Mouse (Mus musculus): ENCODE data around the gene Ntsr1.

The Ntsr1 gene

DNA sequence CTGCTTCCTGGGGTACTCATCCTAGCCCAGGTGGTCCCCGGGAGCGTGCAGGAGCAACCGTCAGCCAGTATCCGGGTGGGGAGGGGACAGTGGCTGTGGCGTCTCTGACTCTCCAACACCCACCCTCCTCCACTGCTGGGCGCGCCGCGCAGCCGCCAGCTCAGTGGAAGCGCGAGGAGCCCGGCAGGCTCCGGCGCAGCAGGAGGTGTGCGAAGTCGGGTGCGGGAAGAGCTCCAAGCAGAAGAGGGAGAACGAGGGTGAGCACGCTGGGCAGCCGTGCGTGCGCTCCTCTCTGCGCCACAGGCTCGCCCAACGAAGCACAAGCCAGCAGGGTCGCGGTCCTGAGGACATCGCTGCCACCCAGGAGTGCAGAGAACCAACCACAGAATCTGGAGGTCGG, at the start of gene Ntsr1:
Ntsr1 (plus strand) TSS at position 236 of the 400 bp plus-strand sequence.
- in situ Hi-C loops (cut with MboI; ENCODE audit: unreplicated experiment in 2 of 2): no loop called here

DNA sequence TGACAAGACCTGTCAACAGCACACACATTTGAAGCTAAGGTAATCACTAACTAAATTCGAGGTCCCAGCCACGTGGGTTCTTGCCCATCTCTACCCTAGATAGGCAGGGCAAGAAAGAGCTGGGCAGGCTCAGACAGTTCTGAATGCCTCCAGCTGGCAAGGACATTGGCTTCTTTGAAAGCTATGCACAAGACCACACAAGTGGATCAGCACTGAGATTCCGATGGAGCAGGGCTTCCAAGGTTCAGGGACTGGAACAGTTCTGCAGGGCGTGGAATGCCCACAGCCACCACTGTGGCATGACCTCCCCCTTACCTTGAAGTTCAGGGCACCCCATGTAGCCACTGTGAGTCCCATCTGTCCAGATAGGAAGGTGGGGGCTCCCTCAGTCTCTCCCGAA, 49.2 kb upstream of the Ntsr1 start:
- in situ Hi-C loops (cut with MboI; ENCODE audit: unreplicated experiment in 2 of 2): no loop called here

DNA sequence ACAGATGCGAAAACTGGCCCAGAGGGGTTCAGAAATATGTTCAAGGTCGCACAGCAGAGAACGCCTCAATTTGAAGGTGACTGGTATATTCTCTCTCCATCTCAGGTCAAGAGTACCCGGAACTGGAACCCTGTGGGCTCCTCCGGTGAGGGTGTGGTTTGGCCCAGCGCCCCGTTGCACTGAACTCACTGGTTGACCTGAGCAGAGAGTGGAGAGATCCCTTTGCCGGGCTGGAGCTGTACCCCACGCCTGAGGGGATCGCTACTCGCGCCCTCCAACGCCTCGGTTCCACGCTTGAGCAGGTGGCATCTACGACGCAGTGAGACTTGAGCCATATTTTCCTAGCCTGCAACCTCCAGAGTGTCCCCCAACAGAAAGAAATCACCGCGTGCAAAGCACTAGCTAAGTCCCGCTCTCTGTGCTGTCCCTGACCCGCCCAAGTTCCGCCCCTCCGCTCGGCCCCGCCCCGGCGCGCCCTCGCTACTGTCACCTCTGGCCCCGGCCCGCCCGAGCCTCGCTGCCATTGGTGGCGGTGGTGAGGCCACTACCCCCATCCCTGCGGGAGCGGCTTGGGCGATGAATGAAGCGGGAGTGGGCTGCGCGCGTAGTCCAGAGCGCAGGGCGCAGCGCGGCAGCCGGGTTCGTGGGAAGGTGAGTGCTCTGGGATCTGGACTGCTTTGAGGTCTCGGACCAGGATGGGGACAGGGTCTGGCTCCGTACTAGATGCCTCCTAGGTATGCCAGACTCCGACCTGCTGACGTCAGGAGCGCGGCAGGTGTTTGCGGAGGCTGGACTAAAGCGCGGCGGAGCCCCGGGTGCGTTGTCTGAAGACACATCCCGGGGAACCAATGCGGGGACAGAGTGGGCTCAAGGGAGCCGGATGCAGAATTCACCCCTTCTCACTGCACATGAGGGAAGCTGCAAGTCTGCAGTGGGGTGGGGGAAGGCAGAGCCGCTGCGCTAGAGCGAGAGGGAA, 43.8 kb upstream of the Ntsr1 start, which contains the start of gene Slco4a1:
Slco4a1 (plus strand) TSS at position 523 of the 976 bp plus-strand sequence.
- in situ Hi-C loops (cut with MboI; ENCODE audit: unreplicated experiment in 2 of 2): no loop called here

DNA sequence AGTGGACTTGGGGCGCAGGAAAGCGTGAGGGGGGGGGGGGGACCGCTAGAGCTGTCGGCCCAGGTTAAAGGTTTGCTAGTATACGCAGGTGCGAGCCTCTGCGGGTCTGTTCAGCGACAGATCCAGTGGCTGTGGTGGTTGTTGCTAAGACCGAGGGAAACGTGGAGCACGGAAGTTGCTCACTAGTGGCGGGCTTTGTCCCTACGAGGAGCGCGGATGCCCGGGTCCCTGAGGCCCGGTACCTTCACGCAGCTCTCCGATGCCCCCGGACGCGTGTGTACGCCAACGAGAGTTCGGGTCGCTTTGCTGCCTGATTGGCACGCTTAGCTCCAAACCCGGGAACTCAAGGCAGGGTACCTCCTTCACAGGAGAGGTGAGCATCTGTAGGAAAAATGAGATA, 43.1 kb upstream of the Ntsr1 start:
- in situ Hi-C loops (cut with MboI; ENCODE audit: unreplicated experiment in 2 of 2): no loop called here

DNA sequence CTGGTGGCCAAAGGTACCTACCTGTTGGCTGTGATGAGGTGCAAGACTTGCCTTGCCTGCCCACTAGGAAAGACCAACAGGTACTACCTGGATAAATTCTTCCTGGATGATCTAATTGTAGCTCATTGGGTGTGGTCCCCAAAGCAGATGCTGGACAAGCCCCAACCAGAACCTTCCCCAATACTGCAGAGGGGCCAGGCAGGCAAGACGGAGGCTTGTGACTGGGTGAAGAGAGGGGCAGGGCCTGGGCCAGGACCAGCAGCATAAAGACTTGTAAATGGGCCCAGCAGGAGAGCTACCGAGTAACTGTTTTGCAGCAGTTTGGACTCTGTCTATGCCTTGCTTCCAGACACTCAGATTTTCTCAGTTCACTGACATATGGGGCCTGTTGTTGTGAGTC, 42.1 kb upstream of the Ntsr1 start:
- in situ Hi-C loops (cut with MboI; ENCODE audit: unreplicated experiment in 2 of 2): no loop called here

DNA sequence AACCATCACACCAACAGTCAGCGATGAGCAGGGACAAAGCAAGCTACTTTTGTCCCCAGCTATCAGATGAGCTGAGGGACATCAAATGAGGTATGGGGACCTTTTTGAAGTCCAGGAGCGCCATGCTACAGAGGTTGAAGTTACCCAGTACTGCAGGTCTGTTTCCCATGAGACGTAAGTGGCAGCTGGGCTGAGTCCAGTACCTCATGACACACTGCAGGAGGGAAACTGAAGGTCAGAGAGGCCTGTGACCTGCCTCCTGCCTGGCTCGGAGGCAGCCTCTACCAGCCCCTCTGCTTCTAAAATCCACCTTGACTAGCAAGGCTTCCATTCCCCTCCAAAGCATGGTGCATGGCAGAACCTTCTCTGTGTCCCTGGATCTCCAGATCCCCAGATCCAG, 40.3 kb upstream of the Ntsr1 start:
- in situ Hi-C loops (cut with MboI; ENCODE audit: unreplicated experiment in 2 of 2): no loop called here

DNA sequence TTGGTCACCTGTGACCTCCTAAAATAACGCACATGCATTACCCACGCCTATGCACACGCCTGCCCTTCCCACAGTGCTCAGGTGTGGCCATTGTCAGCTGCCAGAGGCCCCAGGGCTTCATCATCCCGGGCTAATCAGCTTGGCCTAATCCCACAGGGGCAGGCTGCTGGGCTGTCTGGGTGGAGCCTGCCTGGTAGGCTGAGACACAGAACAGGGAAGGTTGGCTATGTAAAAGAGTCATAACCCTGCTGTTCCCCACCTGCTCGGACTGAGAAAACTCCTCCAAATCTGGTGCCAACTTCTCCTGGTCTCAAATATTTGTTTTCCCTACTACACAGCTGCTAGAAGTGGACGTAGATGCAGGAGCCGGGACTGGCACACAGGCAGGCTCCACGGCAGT, 39.0 kb upstream of the Ntsr1 start:
- in situ Hi-C loops (cut with MboI; ENCODE audit: unreplicated experiment in 2 of 2): loop anchor here in 1 of 2 experiments (10.0 kb wide), 1 partner anchor 186 kb away; the partner anchor contains the start of gene Cables2

DNA sequence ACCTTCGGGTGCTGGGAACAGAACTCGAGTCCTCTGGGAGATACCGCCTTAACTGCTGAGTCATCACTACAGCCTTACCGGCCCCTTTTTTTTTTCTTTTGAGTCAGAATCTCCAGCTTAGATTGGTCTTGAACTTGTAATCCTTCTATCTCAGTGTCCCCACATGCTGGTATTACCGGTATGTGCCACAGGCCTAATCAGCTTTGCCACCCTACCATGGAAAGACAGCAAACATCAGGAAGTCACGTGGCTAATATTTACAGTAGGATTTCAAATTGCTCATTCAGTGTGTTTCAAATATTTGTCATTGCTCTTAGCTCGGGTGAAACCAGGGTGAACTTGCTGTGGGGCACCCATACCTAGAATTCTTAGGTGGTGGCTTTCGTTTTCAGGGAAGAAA, 37.2 kb upstream of the Ntsr1 start:
- in situ Hi-C loops (cut with MboI; ENCODE audit: unreplicated experiment in 2 of 2): loop anchor here in 1 of 2 experiments (10.0 kb wide), 1 partner anchor 188 kb away; the partner anchor contains the start of gene Cables2

DNA sequence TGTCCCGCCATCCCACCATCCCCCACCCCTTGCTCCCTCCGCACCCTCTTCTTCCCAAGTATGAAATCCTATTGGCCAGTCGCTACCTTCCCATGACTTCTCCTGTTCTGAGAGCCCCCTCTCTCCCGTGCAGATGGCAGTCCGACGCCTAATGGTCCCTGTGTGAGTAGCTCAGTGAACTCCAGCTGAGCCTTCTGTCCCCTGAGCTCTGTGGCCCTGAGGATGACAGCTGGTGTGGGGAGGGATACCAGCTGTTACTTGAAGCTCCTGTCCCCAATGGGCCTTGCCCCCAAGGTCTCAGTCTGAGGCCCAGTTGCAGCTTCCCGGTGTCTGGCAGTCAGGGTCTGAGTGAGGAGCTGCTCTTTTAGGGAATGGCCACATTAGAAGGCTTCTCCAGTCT, 33.3 kb upstream of the Ntsr1 start:
- in situ Hi-C loops (cut with MboI; ENCODE audit: unreplicated experiment in 2 of 2): loop anchor here (5.0 to 10.0 kb wide), 2 partner anchors 34 to 192 kb away; partner anchors contain the start of gene Cables2 (in 1 of the 2)

DNA sequence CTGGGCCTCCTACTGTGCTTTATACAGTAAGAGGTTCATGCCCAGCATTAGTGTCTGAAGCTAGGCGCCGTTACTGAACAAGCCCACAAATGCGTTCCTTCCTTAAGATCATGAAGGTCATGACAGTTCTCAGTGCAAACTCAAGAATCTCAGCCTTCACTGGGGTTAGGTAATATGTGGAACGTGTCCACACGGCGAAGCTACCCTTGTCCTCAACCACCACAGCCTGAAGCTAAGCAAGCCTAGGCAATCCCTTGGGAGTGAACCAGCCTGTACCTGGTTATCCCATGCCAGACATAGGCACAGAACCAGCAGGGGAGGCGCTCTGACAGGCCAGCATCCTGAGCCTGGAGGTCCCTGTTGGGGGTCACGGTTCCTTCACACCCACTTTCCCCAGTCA, 30.9 kb upstream of the Ntsr1 start:
- in situ Hi-C loops (cut with MboI; ENCODE audit: unreplicated experiment in 2 of 2): loop anchor here (5.0 to 10.0 kb wide), 2 partner anchors 37 to 194 kb away; partner anchors contain the start of gene Cables2 (in 1 of the 2)

DNA sequence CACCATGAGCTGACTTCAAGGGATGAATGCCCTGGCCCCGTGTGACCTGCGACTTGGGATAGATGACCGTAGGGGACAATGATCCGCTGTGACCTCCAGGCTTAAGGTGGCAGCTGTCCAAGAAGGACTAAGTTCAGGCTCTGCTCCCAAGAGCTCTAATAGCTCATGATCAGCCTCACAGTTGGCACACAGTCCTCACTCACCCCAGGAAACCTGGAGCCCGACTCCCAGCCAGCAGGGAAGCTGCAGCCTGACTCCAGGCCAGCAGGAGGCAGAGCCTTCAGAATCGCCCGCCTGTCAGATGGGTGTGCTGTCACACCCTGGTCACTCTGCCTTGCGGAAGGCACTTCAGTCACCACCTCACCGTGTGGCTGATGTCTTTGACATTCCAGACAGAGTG, 30.0 kb upstream of the Ntsr1 start:
- in situ Hi-C loops (cut with MboI; ENCODE audit: unreplicated experiment in 2 of 2): loop anchor here (5.0 to 10.0 kb wide), 5 partner anchors 37 to 195 kb away; partner anchors contain the start of gene Cables2 (in 1 of the 2)

DNA sequence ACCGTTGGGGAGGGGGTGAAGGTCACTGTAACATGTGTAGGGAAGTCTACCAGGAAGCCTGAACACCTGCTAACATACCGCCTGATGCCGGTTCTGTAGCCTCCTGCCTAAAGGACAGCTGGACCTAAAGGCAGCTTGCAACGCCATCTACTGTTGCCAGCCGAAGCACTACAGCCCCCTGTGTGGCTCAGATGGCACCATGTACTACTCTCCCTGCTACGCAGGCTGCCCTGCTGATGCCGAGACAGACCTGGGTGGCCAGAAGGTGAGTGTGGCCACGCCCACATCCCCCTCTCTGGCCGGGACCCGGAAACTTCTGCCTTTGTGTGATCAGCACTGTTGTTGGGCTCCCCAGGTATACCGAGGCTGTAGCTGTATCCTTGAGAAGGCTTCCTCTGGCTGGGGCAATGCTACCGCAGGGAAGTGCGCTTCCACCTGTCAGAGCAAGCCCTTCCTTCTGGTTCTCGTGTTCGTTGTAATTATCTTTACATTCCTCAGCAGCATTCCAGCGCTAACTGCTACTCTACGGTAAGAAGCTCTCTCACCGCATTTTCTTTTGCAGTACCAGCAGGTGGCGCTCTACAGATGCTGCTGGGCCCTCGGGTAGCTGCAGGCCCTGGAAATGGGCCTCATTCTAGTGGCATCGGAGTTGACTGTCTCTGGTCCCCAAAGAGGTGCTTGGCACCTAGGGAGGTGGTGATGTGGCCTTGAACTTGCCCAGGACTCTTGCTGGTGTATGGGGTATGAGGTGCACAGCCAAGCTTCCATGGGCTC, 27.3 kb upstream of the Ntsr1 start:
- in situ Hi-C loops (cut with MboI; ENCODE audit: unreplicated experiment in 2 of 2): loop anchor here (5.0 kb wide), 3 partner anchors 45 to 105 kb away; no protein-coding TSS in a partner anchor

DNA sequence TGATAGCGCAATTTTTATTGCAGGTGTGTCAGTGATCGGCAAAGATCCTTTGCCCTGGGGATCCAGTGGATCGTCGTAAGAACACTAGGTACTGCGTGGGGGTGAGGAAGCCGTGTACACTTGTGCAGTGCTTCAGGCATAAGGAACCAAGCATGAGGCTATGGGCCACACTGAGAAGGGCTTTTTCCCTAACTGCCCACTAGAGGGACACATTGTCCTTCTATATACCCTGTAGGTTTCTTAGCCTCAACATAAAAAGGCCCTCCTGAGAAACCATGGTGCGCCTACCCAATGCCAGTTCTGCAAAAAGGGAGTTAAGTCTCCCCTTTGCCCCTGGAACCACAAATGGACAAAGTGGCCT, 26.7 kb upstream of the Ntsr1 start:
- in situ Hi-C loops (cut with MboI; ENCODE audit: unreplicated experiment in 2 of 2): loop anchor here (5.0 kb wide), 3 partner anchors 46 to 104 kb away; no protein-coding TSS in a partner anchor

DNA sequence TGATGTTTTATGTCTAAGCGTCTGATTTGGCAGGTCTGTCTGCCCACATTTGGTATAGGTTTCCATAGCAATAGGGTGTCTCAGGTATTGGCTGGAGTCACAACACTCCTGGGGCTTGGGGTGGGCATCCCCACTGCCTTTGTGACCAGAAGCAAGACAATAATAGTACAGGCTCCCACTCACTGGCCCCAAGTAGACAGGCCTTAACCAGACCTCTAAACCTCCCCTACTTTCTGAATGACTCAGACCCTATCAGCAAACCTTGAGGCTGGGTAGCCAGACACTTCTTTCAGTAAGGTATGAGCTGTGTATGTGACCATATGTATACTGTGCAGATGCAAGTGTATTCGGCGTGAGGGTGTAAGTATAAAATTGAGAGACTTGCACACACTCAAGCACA, 24.9 kb upstream of the Ntsr1 start:
- in situ Hi-C loops (cut with MboI; ENCODE audit: unreplicated experiment in 2 of 2): loop anchor here (5.0 kb wide), 3 partner anchors 48 to 102 kb away; no protein-coding TSS in a partner anchor

DNA sequence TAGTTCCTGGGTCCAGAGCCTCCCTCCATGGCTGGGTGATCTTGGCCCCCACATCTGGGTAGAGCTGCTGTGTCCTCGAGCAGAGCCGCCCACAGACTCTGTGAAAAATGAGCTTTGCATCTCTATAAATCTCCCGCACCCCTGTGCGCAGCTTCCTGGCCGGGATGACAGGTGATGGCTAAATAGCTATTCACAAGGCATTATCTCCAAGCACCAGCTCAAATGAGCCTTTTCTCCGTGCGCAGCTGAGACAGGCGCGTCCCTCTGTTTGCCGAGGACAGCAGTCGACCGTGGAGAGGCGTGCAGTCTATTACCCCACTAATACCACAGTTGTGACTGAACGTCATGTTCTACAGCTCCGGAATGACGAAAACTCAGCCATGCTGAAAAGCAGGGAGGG, 17.5 kb upstream of the Ntsr1 start:
- in situ Hi-C loops (cut with MboI; ENCODE audit: unreplicated experiment in 2 of 2): no loop called here

DNA sequence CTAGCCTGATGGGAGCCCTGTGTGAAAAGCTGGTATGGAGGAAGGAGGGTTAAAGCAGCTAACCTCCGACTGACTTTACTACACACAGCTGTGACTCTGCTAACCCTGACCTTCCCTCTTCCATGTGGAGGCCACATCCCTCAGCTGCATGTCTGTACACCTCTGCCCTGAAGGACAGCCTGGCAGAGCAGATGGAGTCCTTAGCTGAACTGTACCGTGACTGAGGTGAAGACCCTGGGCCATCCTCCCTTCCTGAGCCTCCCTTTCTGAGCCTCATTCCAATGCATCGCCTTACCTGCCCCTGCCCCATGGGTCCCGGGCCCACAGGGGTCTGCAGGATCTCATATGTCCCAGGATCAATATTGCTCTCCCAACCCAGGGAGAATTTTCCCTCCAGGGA, 14.9 kb upstream of the Ntsr1 start:
- in situ Hi-C loops (cut with MboI; ENCODE audit: unreplicated experiment in 2 of 2): no loop called here

DNA sequence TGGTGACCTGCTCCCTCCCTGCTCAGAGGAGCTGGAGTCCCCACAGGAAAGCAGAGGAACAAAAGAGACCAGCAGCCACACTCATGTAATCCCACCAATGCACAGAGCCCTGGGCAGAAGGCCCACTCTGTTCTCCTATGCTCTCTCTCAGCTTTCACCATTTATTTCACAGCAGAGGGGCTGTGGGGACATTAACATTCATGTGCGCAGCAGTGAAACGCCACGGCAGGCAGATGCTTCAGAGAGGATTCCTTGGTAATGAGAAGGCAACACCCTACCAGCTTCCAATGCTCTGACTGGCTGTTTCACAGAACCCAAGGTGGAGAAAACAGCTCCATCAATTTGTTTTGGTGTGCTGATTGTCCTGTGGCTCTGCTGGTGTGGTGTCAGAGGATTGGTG, 14.5 kb upstream of the Ntsr1 start:
- in situ Hi-C loops (cut with MboI; ENCODE audit: unreplicated experiment in 2 of 2): no loop called here

DNA sequence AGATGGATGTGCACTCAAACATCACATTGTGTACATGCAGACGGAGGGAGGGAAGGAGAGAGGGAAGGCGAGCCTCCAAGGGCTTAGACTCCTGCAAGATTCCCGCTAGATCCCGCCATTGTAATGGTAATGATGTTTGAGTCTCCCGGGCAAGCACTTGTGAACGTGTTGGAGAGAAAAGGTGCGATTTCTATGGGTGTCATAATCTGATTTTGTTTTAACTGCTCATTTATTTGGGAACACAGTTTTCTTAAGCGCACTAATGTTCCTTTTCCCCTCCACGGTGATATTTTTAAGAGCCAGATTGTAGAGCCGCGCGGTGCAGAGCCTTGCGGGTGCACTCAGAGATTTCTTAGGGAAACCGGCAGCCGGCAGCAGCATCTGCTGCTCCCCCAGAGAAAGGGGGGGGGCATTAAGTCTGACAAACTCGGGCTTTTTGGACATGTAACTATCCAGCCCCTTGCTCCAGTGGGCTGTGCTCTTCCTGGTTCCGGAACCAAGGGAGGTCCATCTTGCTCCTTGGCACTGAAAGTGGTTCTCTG, 11.5 kb upstream of the Ntsr1 start:
- in situ Hi-C loops (cut with MboI; ENCODE audit: unreplicated experiment in 2 of 2): no loop called here

DNA sequence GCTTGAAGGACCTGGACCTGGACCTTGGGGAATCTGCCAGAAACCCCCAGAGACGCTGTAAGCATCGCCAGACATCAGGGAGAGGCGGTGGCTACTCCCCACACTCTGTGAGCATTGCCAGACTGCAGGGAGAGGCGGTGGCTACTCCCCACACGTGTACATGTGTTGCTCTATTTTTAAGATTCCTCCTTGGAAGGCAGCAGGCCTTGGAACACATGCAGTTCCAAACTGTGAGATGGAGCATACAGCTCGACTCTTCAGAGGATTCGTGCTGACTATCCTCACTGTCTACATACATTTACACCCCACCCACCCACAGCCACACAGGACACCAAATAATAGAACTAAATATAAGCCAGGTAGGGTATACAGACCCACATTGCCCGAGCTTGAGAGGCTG, 3.9 kb upstream of the Ntsr1 start:
- in situ Hi-C loops (cut with MboI; ENCODE audit: unreplicated experiment in 2 of 2): no loop called here

DNA sequence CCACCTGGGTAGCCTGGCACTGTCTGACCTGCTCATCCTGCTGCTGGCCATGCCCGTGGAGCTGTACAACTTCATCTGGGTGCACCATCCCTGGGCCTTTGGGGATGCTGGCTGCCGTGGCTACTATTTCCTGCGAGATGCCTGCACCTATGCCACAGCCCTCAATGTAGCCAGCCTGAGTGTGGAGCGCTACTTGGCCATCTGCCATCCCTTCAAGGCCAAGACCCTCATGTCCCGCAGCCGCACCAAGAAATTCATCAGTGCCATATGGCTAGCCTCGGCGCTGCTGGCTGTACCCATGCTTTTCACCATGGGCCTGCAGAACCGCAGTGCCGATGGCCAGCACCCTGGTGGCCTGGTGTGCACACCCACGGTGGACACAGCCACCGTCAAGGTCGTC, 950 bp downstream of the Ntsr1 start:
- in situ Hi-C loops (cut with MboI; ENCODE audit: unreplicated experiment in 2 of 2): no loop called here

Measured in v-Abl transformed pro-B cells (cell line).